Mouse (Mus musculus) limb, embryonic 14.5 days (tissue): Measurements from ENCODE around the gene Khdc4. TPM values are rescaled to one million over a fixed set of nuclear protein-coding genes. Genes with fewer than 3 reads are reported as not detected.

Experiments used
- ATAC-seq: fragments of 200-750 bp; cut with Nextera tagmentation; 2 replicates; pipeline ENCODE4 v1.8.0; 2017; ENCODE audit warnings: low read depth, moderate number of reproducible peaks, moderate TSS enrichment; ENCODE audit not compliant: low FRiP score
- DNase-seq: peaks from one replicate; pipeline ENCODE4 v3.0.0-alpha.2; 2015; ENCODE audit warnings: low spot score
- H3K27ac ChIP-seq: fragments of 300-500 bp; sonication (generic); replicated peaks from 2 replicates; pipeline ENCODE4 v1.5.1; 2014; ENCODE audit warnings: low read depth, mild to moderate bottlenecking, low read length, moderate library complexity, mixed read lengths
- H3K27me3 ChIP-seq: fragments of 300-500 bp; sonication (generic); 2 replicates; pipeline ENCODE4 v1.6.1; 2014; ENCODE audit warnings: low read length, mixed read lengths; ENCODE audit not compliant: control insufficient read depth, insufficient read depth
- H3K36me3 ChIP-seq: fragments of 300-500 bp; sonication (generic); 2 replicates; pipeline ENCODE4 v1.6.1; 2014; ENCODE audit warnings: mild to moderate bottlenecking, low read length, moderate library complexity, mixed read lengths; ENCODE audit not compliant: control insufficient read depth, insufficient read depth
- H3K4me1 ChIP-seq: fragments of 300-500 bp; sonication (generic); 2 replicates; pipeline ENCODE4 v1.6.1; 2014; ENCODE audit warnings: antibody characterized with exemption, low read length, mixed read lengths; ENCODE audit not compliant: control insufficient read depth, insufficient read depth
- H3K4me2 ChIP-seq: fragments of 300-500 bp; sonication (generic); replicated peaks from 2 replicates; pipeline ENCODE4 v1.6.1; 2014; ENCODE audit warnings: low read depth, mild to moderate bottlenecking, low read length, moderate library complexity; ENCODE audit not compliant: severe bottlenecking
- H3K4me3 ChIP-seq: fragments of 300-500 bp; sonication (generic); replicated peaks from 2 replicates; pipeline ENCODE4 v1.5.1; 2014; ENCODE audit warnings: low read length
- H3K9ac ChIP-seq: fragments of 300-500 bp; sonication (generic); 2 replicates; pipeline ENCODE4 v1.6.1; 2014; ENCODE audit warnings: mild to moderate bottlenecking, low read depth, low read length, moderate library complexity; ENCODE audit not compliant: severe bottlenecking
- H3K9me3 ChIP-seq: fragments of 300-500 bp; sonication (generic); 2 replicates; pipeline ENCODE4 v1.6.1; 2016; ENCODE audit warnings: low read length; ENCODE audit not compliant: control insufficient read depth
- POLR2A ChIP-seq: fragments of 200-500 bp; IDR thresholded peaks from 2 replicates; pipeline ENCODE4 v1.8.0; 2012; ENCODE audit warnings: inconsistent platforms, mild to moderate bottlenecking, moderate library complexity, borderline replicate concordance; ENCODE audit not compliant: insufficient read depth, insufficient read length; ENCODE audit errors: extremely low read depth
- WGBS: fragments of 180-500 bp; shearing (Covaris S2); extraction: QIAGEN DNeasy Blood & Tissue Kit; methylation state at CpG from one replicate; pipeline ENCODE4 v1.1.7; 2014; 5-methylcytosine and 5-hydroxymethylcytosine counted together
- polyA plus RNA-seq, 2 experiments: library from polyadenylated mRNA; depleted of rRNA in 1 of 2; stranded (reverse) in 1 of 2; unstranded in 1 of 2; fragments of >200 nt; fragmentation: Nextera tagmentation in 1 of 2; extraction: Ambion mirVana in 1 of 2; gene quantifications; 2 replicates each; pipeline versions ENCODE4 v1.2.1 to v1.2.3; 2012 to 2014

The Khdc4 gene
- polyA plus RNA-seq, 2 experiments, result 78.0 to 144 TPM

- Histone ChIP-seq H3K4me1 (no peaks in the 10 kb centered on the region), H3K9me3 (no peaks in the 10 kb centered on the region), H3K9ac (no peak overlapping the region), H3K27ac (no peak overlapping the region), H3K27me3 (no peaks in the 10 kb centered on the region), H3K4me3 (no peak overlapping the region), H3K4me2 (no peak overlapping the region), H3K36me3 (peaks cover 99% of the 10 kb centered on the region)
- no peak for TF ChIP-seq POLR2A
- DNase-seq (no peak), ATAC-seq (no peak)
- 87% methylated on average over 5 of the region's 5 CpGs for WGBS
These were observed 42.5 kb upstream of the Khdc4 start for GRCm38 (mm10) chr3:88643078-88643477.

DNA sequence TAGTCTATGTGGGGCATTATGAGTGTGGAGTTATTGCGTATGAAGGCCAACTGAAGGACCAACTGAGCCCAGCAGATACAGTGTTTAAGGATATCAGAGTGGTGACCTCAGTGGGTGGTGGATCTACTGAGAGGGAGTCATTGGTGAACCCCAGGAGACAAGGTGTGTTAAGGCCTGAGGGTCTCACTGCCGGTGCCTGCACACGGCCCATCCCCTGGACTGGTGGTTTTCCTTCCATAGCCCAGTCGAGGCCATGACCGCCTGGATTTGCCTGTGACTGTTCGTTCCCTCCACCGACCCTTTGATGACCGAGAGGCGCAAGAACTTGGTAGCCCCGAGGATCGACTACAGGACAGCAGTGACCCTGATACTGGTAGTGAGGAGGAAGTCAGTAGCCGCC is 39.7 kb upstream of the Khdc4 start:
- WGBS, result 92% methylated on average over 12 of the region's 12 CpGs
- ATAC-seq, result no peak
- H3K9ac ChIP-seq, result no peak overlapping the region
- no peak overlapping the region for H3K4me2 ChIP-seq
- no peaks in the 10 kb centered on the region for H3K27me3 ChIP-seq
- DNase-seq, result no peak
- peaks cover 78% of the 10 kb centered on the region for H3K36me3 ChIP-seq
- no peaks in the 10 kb centered on the region for H3K9me3 ChIP-seq
- H3K4me3 ChIP-seq, result no peak overlapping the region
- TF ChIP-seq POLR2A, result no peak
- no peaks in the 10 kb centered on the region for H3K4me1 ChIP-seq
- no peak overlapping the region for H3K27ac ChIP-seq

GRCm38 (mm10) chr3:88646426-88646995 is 39.1 kb upstream of the Khdc4 start:
- no peaks in the 10 kb centered on the region for H3K27me3 ChIP-seq
- H3K4me2 ChIP-seq, result no peak overlapping the region
- H3K9me3 ChIP-seq, result no peaks in the 10 kb centered on the region
- H3K36me3 ChIP-seq, result peaks cover 72% of the 10 kb centered on the region
- no peak for DNase-seq
- no peak for ATAC-seq
- WGBS, result 70% methylated on average over 6 of the region's 6 CpGs
- H3K9ac ChIP-seq, result no peak overlapping the region
- no peaks in the 10 kb centered on the region for H3K4me1 ChIP-seq
- H3K4me3 ChIP-seq, result no peak overlapping the region
- TF ChIP-seq POLR2A, result no peak
- H3K27ac ChIP-seq, result no peak overlapping the region

DNA sequence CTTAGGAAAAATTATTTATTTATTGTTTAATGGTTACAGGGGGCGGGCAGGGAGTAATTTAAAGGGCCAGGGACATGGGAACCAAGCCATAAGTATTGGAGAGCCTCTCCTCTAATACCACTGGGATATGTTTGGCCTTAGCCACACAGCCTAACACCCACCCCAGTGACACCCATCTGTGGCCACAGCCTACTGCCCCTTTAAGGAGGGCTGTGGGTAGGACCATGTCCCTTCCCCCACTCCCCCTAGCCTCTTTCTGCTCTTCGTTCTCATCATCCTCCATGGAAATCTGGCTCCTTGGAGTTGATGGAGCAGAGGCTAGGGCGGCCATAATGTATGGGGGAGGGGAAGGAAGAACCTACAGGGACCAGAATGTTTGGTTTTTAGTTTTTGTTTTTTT is 38.5 kb upstream of the Khdc4 start:
- peaks cover 66% of the 10 kb centered on the region for H3K36me3 ChIP-seq
- H3K4me2 ChIP-seq, result no peak overlapping the region
- ATAC-seq (no peak), DNase-seq (no peak)
- no peaks in the 10 kb centered on the region for H3K4me1 ChIP-seq
- H3K9ac ChIP-seq, result no peak overlapping the region
- no peak for TF ChIP-seq POLR2A
- no peak overlapping the region for H3K4me3 ChIP-seq
- no peaks in the 10 kb centered on the region for H3K27me3 ChIP-seq
- 78% methylated on average over 3 of the region's 3 CpGs for WGBS
- no peak overlapping the region for H3K27ac ChIP-seq
- no peaks in the 10 kb centered on the region for H3K9me3 ChIP-seq

- Histone ChIP-seq H3K36me3 (peaks cover 58% of the 10 kb centered on the region), H3K4me2 (no peak overlapping the region)
These were observed 37.7 kb upstream of the Khdc4 start for GRCm38 (mm10) chr3:88647779-88648413.

More at GRCm38 (mm10) chr3:88647779-88648413, 37.7 kb upstream of the Khdc4 start:
- Histone ChIP-seq H3K27ac (no peak overlapping the region), H3K27me3 (no peaks in the 10 kb centered on the region), H3K4me3 (no peak overlapping the region), H3K4me1 (no peaks in the 10 kb centered on the region), H3K9me3 (no peaks in the 10 kb centered on the region), H3K9ac (no peak overlapping the region)
- no peak for TF ChIP-seq POLR2A
- ATAC-seq (no peak), DNase-seq (no peak)
- 89% methylated on average over 14 of the region's 14 CpGs for WGBS
